Mouse (Mus musculus) kidney, adult 2 months (tissue): ENCODE data around the gene Gm11042. TPM values are rescaled to one million over a fixed set of nuclear protein-coding genes. Genes with fewer than 3 reads are reported as not detected.

Source experiments
- DNase-seq: peaks from one replicate; pipeline ENCODE4 v3.0.0; 2021
- H3K27ac ChIP-seq: fragments of 200-500 bp; 2 replicates; pipeline ENCODE4 v1.5.1; 2012; ENCODE audit warnings: low read depth, low read length, control low read depth, inconsistent platforms; ENCODE audit not compliant: insufficient read depth
- H3K27me3 ChIP-seq: fragments of 200-500 bp; replicated peaks from 2 replicates; pipeline ENCODE4 v1.6.1; 2012; ENCODE audit warnings: mild to moderate bottlenecking, moderate library complexity, low read length, inconsistent platforms; ENCODE audit not compliant: control insufficient read depth, insufficient read depth
- H3K36me3 ChIP-seq: fragments of 200-500 bp; 2 replicates; pipeline ENCODE4 v1.6.1; 2012; ENCODE audit warnings: mild to moderate bottlenecking, moderate library complexity, low read length, inconsistent platforms; ENCODE audit not compliant: control insufficient read depth, insufficient read depth
- H3K4me1 ChIP-seq: fragments of 200-500 bp; 2 replicates; pipeline ENCODE4 v1.6.1; 2011; ENCODE audit warnings: low read length; ENCODE audit not compliant: control insufficient read depth, insufficient read depth
- H3K4me3 ChIP-seq: fragments of 200-500 bp; 2 replicates; pipeline ENCODE4 v1.5.1; 2011; ENCODE audit warnings: mild to moderate bottlenecking, low read depth, low read length, control low read depth; ENCODE audit not compliant: insufficient read depth
- CTCF ChIP-seq: fragments of 200-500 bp; conservative IDR thresholded peaks from 2 replicates; pipeline ENCODE4 v1.5.1; 2011; ENCODE audit warnings: low read depth, mild to moderate bottlenecking, control low read depth, low read length, moderate library complexity, mixed read lengths; ENCODE audit not compliant: insufficient read depth, insufficient read length
- POLR2A ChIP-seq: fragments of 200-500 bp; IDR thresholded peaks from one replicate; pipeline ENCODE4 v1.6.1; 2011; ENCODE audit warnings: low read depth, low read length, control low read depth
- WGBS: fragments of 180-500 bp; shearing (Covaris S2); methylation state at CpG from one replicate; pipeline ENCODE4 v1.1.7; 2018; 5-methylcytosine and 5-hydroxymethylcytosine counted together
- polyA plus RNA-seq: library from polyadenylated mRNA; depleted of rRNA; stranded (reverse); fragments of >200 nt; gene quantifications from 2 replicates; pipeline ENCODE4 v1.2.3, GENCODE M21; 2012

Gm11042 gene
- polyA plus RNA-seq, 1 experiment = not detected

GRCm38 (mm10) chr12:74268644-74269285 lies 47.4 kb downstream of the Gm11042 start:
- H3K36me3 ChIP-seq = no peaks in the 10 kb centered on the region
- no peaks in the 10 kb centered on the region; the same call in 1 of the 2 replicates for H3K27me3 ChIP-seq
- TF ChIP-seq POLR2A (no peak), CTCF (no peak)
- H3K27ac ChIP-seq = no peak overlapping the region
- no peak overlapping the region for H3K4me3 ChIP-seq
- WGBS = 84% methylated on average over 15 of the region's 15 CpGs
- no peak for DNase-seq
- H3K4me1 ChIP-seq = no peaks in the 10 kb centered on the region

DNA sequence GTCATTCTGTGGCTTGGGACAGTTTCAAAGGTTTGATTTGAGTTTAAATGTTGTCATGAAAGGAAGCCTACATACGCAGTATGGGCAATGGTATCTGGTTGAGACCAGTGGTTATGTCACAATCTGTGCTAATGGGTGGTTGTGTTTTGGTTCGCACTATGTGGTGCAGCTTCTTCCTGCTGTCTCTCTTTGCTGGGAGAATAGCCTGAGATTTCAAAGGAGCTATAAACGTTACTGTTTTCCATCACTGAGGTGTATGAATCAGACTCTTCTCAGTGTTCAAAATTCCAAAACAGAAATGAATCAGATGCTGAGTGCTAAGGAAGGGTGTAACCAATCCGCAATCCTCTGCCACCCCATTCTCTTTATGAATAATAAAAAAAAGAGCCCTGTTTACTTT lies 49.1 kb downstream of the Gm11042 start:
- no peaks in the 10 kb centered on the region for H3K4me1 ChIP-seq
- no peak for DNase-seq
- no peaks in the 10 kb centered on the region for H3K27me3 ChIP-seq
- H3K4me3 ChIP-seq = no peak overlapping the region
- H3K27ac ChIP-seq = no peak overlapping the region
- no peaks in the 10 kb centered on the region for H3K36me3 ChIP-seq
- no peak for TF ChIP-seq CTCF
- TF ChIP-seq POLR2A = no peak
- WGBS = 94% methylated on average over 4 of the region's 4 CpGs
